Mouse (Mus musculus): ENCODE results near the gene Itsn1. TPM values are rescaled to one million over a fixed set of nuclear protein-coding genes. Genes with fewer than 3 reads are reported as not detected.
A peak's percentile ranks its signal among the peaks of the same experiment; 100 is the strongest.

Gene Itsn1
- total RNA-seq, 2 experiments from 2014 or later: 45.6 to 52.0 TPM

DNA sequence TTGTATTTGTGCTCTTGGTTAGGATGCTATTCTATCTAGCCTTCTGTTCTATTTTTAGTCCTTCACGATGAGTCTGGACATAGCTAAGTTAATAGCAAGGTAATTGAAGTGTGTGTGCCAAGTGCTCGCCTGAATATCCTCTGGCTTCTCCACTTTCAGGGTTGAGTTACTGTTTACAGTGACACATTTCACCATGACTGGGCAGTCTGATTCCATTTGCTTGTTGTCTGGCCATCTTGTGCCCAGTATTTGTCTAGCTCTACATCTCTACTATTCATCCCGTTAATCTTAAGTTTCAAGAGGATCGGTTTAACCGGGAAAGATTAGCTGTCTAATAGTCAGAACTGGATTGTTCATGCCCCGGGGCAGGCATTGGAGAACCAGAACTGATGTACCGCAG is 33.4 kb downstream of the Itsn1 start:
- DNase-seq: no peak

DNA sequence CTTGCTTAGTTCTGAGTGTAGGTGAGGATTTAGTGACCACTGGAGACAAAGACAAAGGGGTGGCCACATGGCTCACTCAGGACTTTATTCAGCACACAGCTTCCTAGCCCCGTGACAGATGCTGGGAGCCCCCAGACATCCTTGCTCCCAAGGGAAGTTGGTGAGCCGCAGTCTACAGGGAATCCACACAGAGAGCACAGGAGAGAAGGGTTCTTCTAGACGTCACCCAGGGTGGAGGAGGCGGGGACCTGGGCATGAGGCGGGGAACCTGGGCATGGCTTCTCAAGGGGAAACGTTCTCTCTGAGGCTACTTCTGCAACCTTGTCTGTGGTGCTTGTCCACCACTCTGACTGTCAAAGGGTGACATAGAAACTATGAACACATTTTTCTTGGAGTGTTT is 34.9 kb downstream of the Itsn1 start:
- DNase-seq: no peak
- intact Hi-C loops (cut with DNase I; ENCODE audit: low total_unique reads): no loop called here

More for the DNA sequence above, 33.4 kb downstream of the Itsn1 start:
- intact Hi-C loops (cut with DNase I; ENCODE audit: low total_unique reads): no loop called here

DNA sequence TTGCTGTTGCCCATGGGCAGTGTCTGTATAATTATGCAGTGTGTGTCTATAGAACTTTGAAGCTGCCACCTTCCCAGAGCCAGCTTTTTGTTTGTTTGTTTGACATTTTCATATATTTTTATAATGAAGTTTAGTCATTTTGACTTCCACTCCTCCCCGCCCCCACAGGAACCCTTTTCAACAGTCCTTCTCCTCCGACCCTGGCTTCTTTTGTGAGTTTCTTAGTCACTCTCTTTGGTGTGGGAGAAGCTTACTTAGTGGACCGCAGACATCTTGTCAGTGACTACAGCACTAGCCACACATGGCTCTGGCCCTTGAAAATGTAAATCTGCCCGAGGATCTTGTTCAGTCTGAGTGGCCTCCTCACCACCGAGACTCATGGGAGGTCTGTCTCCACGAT is 35.3 kb downstream of the Itsn1 start:
- intact Hi-C loops (cut with DNase I; ENCODE audit: low total_unique reads): no loop called here
- no peak for DNase-seq

DNA sequence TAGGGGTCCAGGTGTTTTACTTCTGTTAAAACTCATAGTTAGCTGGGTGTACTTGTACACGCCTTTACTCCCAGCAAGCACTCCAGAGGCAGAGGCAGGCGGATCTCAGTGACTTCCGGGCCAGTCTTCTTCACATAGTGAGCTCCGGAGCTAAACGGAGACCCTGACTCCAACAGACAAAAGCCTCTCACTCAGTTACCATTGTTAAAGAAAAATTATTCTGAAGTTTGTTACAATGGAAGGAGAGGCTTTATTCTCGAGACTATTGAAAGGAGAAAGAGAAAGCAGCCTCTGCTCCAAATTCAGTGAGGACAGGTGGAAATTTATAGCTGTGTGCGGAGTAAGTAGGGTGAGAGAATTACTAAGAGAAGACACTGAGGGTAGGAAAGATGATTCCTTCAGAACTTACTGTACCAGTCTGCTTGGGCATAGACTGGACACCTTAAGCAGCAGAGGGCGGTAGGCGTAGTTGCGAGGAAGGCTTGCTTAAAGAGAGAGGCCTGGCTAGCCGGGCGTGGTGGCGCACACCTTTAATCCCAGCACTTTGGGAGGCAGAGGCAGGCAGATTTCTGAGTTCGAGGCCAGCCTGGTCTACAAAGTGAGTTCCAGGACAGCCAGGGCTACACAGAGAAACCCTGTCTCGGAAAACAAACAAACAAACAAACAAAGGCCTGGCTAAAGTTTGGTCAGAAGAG is 36.2 kb downstream of the Itsn1 start:
- DNase-seq: no peak
- intact Hi-C loops (cut with DNase I; ENCODE audit: low total_unique reads): no loop called here

DNA sequence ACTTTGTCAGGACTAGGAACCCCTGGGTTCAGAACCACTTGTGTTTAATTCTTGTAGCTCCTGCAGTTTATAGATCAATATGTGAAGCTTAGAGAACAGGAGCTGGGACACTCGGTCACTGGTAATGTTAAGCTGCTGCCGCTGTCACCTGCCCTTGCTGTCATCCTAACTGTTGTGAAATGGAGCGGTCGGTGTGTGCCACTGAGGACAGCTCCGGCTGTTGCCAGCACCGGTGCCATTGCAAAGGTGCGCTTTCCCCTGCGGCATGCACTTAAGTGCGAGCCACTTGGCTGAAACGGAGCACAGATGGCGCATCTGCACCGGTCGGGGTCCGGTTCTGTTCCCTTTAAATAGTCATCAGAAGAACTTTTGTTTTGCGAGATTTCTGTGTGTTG is 36.7 kb downstream of the Itsn1 start:
- intact Hi-C loops (cut with DNase I; ENCODE audit: low total_unique reads): no loop called here
- DNase-seq: no peak

DNA sequence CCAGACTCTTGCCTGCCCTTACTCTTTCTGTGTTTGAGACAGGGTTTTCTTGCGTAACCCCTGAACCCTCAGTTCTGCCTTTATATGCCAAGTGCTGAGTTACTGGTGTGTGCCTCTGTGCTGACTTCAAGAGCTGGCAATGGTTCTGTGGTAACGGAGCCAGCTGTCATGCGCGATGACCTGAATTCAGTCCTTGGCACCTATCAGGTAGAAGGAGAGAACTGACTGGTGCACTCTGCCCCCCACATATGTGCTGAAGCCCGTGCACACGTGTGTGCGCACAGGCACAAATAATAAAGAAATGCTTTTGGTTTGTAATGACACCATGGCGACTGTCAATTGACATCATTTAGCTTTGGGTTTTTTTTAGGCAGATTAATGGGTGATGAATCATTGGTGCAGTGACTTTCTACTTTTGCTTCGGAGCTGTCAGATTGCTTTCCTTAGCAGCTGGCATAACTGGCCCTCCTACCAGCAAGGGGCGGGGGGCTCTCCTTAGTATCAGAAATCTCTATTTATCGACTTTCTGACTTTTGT is 38.2 kb downstream of the Itsn1 start:
- peak; percentile 56 for DNase-seq
- intact Hi-C loops (cut with DNase I; ENCODE audit: low total_unique reads): no loop called here

DNA sequence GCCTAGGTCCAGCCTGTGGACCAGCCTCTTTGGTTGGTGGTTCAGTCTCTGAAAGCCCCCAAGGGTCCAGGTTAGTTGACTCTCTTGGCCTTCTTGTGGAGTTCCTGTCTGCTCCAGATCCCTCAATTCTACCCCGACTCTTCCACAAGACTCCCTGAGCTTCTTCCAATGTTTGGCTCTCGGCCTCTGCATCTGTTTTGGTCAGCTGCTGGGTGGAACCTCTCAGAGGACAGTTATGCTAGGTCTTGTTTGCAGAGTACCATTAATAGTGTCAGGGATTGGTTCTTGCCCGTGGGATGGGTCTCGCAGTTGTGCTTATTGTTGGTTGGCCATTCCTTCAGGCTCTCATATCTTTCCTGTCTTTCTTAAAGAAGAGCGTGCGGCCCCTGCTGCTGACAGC is 39.5 kb downstream of the Itsn1 start:
- DNase-seq: peak; percentile 63
- intact Hi-C loops (cut with DNase I; ENCODE audit: low total_unique reads): no loop called here

DNA sequence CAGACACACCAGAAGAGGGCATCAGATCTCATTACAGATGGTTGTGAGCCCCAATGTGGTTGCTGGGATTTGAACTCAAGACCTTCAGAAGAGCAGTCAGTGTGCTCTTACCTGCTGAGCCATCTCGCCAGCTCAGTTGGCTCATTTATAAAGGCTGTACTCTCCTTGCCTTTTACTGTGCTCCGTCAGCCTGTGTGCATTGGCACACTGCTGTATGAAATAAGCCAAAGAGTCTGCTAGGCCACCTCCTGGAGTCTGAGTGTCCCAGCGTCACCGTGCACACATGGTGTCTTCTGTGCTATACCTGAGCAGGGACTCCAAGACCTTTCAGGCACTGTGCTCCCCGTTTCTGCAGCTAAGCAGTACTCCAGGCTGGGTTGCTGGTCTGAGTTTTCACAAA is 40.8 kb downstream of the Itsn1 start:
- DNase-seq: no peak
- intact Hi-C loops (cut with DNase I; ENCODE audit: low total_unique reads): no loop called here

DNA sequence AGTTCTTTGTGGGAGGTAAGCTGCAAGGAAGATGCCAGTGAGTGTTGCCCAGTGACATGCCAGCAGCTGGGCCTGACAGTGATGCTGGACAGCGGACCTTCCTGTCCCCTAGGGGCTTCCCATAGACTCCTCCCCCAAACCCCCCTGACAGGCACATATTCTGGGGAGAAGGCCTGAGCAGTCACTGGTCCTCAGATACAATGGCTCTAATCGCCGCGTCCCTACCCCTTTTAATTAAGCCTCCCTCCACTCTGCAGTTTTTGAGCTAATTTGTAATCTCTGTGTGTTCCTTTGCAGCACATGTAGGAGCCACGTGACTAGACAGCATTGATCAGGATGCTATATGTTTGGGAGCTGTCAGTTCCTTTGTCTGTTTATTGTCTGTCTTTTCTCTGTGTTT is 41.6 kb downstream of the Itsn1 start:
- no peak for DNase-seq
- intact Hi-C loops (cut with DNase I; ENCODE audit: low total_unique reads): no loop called here

DNA sequence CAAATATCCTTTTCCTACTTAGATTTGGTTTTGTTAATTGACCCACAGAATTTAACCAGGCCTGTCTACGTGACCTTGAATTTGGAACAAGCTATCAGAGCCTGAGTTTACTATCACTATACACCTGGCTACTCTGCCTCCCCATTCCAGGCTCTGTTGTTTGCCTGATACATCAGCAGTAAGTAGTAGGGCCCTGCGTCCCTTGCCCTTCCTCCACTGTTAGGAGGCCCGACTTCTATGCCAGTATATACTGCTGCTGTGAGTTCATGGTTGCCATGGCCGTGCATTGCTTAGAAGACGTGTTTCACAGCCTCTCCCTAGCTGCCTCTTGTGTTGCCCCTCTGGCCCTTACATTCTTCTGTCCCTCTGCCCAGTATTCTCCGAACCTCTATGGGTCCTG is 42.3 kb downstream of the Itsn1 start:
- DNase-seq: no peak
- intact Hi-C loops (cut with DNase I; ENCODE audit: low total_unique reads): no loop called here

DNA sequence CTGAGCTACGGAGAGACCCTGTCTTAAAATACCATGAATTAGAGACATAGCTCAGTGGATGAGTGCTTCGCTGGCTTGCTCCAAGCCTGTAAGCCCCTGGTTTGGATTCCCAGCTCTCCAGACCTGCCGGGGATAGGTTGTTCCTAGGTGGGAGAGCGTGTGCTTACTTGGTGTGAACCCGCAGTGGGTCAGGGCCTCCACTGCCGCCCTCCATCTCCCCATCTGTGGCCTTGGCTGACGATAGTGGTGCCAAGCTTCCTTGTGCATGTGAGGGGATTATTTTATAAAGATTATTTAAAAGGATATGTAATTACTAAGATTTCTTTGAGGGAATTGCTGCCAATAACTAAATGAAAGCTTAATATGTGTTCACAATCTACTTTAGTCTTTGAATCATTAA is 43.5 kb downstream of the Itsn1 start:
- DNase-seq: no peak
- intact Hi-C loops (cut with DNase I; ENCODE audit: low total_unique reads): no loop called here

DNA sequence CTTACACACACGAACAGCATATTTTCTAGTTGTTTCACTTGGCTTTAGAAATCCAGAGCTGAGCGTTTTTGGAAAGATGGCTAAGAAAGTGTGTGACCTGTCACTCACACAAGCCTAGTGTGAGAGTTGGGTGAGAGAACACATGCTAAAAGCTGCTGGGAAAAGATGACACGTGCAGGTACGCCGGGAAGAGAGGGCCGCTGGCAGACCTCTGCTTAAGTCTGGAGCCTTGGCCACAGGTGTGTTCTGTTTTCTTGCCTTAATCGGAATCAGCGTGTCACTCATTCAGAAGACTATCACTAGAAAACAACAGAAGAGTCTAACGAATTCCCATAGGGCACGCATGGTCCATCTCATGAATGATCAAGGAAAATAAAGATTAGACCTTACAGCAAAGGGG is 50.5 kb downstream of the Itsn1 start:
- DNase-seq: no peak
- intact Hi-C loops (cut with DNase I; ENCODE audit: low total_unique reads): no loop called here

DNA sequence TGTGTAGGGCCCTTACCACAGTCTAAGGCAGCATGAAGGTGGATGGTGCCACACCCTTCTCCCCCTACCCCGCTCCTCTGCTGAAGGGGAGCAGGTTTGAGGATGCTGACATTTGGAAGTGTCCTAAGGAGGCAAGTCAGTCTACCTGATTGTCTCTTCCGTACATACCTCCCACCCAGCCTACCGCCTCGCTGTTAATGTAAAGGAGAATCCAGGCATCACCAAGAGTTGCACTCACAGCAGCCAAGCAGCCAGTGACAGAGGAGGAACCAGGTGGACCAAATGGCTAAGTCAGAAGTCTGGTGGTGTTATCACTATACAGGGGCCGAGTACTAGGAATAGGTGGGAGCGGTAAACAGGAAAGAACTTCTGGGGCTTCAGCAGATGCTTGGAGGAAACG is 51.1 kb downstream of the Itsn1 start:
- no peak for DNase-seq
- intact Hi-C loops (cut with DNase I; ENCODE audit: low total_unique reads): no loop called here

DNA sequence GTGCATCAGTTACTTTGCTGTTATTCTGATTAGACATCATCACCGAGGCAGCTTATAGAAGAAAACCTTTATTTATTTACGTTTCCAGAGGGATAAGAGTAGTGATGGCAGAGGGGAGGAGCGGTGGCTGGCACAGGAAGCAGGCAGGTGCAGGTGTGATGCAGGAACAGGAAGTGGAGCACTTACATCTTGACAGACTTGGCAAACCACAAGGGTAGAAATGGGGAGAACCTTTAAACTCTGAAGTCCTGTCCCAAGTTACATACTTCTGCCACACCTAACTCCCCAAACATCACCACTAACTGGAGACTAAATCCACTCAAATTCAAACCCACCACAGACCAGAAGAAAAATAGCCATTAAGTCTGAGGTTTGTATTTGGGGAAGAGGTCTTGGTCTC is 51.7 kb downstream of the Itsn1 start:
- intact Hi-C loops (cut with DNase I; ENCODE audit: low total_unique reads): no loop called here
- DNase-seq: no peak

DNA sequence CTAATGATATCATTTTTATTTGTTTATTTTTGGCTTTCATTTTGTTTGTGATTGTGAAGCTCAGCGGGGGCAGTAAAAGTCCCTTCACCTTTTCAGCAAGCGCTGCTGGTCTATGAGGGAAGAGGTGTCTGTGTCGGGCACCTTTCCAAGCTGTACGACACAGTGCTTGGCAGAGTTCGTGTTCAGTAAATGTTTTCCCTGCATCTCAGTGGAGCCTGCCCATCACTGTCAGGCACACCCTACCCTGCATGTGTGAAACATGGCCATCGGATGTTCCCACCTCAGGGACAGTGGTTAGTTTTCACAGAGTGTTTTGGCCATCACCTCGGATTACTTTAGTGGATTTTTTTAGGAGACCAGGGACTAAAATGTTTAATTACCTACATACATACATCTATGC is 54.1 kb downstream of the Itsn1 start:
- intact Hi-C loops (cut with DNase I; ENCODE audit: low total_unique reads): no loop called here
- no peak for DNase-seq

DNA sequence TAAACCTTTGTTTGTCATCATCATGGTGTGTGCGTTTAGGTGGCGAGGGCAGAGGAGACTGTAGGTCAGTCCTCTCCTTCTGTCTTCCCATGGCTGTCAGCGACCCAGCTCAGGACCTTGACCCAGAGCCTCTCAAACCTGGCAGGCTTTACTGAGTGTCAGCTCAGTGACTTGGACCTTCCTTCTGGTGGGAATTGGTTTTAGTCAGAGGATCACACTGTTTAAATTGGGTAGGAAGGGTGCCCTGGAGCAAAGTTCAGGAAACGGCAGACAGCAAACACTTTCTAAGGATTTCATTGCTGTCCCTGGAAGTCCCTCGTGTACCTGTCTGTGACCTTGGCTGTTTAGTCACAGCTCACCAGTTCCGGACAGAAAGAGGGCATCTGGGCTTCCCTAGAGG is 55.2 kb downstream of the Itsn1 start:
- intact Hi-C loops (cut with DNase I; ENCODE audit: low total_unique reads): no loop called here
- DNase-seq: no peak

DNA sequence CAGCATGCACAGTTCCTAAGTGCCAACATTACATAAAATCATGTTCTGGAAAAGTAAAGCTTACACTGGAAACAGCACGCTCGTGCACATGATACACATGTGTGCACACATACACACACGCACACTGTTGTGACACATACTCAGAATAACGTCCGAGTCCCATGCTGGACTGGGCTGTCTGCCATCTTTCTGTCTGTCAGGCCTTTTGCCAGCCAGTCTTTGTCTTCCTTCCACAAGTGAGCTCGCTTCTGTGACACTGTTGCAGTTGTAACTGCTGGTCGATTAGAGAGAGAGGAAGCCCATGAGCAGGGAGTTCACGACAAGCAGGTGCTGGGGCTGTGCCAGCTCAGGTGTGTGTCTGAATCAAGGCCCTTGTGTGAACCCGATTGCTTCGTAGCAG is 57.3 kb downstream of the Itsn1 start:
- intact Hi-C loops (cut with DNase I; ENCODE audit: low total_unique reads): no loop called here
- no peak for DNase-seq

DNA sequence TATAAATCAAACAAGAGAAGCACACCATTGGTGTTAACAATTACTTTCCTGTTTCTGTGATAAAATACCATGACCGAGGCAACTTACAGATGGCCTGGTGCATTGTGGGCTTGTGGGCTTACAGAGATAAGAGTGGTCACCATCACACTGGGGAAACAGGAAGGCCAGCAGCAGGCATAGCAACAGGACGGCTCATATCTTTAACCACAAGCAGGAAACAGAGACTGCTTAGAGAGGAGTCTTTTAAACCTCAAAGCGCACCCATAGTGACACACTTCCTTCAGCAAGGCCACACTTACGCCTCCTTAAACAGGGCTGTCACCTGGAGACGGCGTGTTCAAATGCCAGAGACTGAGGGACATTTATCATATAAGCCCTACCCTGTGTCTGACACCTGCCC is 60.6 kb downstream of the Itsn1 start:
- DNase-seq: no peak
- intact Hi-C loops (cut with DNase I; ENCODE audit: low total_unique reads): no loop called here

DNA sequence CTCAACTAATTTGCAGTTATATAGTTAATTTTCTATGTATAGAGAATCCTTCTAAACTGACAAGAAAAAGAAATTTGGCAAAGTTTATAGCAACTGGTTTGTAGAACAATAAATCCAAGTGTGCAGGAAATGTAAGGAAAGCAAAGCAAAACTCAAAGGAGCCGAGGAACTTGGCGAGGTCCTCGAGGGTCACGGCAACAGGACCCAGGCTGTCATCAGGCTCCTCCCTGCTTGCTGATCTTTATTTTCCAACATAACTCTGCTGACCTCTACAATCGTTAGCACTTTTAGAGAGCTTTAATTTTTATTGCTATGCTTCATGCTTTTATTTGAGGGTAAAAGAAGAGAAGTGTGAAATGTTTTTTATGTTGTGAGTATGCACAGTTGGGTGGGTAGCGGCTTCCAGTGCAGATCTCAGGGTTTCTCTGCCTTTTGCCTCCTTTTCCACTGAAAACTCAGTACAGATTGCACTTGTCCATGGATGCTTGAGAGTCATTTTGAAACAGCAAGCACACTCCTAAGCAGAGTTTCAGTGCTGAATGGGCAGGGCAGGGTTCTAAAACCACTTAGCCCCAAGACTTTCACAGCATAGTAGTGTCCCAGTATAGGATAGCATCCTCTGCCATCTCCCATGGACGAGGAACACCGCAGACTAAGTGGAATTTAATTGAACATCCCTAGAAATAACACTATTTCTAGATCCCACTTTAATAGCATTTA is 63.6 kb downstream of the Itsn1 start:
- intact Hi-C loops (cut with DNase I; ENCODE audit: low total_unique reads): no loop called here

DNA sequence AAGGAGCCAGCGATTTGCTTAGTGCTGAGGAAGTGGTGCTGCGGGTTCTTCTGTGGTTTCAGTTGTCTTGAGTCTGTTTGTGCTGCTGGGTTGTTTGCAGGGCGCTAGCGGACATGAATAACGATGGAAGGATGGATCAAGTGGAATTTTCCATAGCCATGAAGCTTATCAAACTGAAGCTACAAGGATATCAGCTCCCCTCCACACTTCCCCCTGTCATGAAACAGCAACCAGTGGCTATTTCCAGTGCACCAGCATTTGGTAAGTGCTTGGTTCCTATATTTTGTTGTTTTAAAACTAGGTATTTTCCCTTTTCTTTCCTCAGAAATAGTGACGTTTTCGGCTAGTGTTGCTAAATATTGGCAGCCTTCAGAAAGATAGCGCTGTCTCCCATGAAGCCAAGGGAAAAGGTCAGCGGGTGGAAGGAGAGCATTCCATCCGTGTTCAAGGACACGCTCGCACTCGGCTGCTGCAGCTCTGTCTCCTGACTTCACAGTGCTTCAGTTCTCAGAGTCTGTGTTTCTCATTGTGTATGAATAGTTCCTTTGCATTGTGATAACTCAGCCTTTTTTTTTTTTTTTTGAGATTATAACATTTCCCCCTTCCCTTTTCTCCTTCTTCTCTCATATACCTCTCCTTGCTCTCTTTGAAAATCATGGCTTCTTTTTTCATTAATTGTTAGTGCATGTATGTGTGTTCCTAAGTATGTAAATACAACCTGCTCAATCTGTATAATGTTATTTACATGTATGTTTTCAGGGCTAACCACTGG is 64.6 kb downstream of the Itsn1 start:
- no peak for DNase-seq
- intact Hi-C loops (cut with DNase I; ENCODE audit: low total_unique reads): no loop called here

More for the DNA sequence above, 63.6 kb downstream of the Itsn1 start:
- DNase-seq: no peak

DNA sequence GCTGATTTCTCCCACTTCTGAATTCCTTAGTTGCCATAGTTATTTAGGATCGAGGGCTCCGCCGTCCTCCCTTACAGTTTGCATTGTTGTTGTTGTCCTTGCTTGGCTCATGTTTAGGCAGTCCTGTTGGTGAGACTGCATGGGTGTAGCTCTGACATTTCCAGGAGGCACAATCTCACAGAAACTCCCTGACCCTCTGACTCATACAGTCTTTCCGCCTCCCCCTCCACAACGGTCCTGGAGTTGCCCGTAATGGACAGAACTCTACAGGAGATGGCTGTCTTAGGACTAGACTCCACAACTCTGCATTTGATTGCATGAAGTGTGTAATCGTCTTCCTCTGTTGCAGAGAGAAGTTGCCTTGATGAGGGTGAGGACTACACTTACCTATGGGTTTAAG is 65.2 kb downstream of the Itsn1 start:
- DNase-seq: no peak
- intact Hi-C loops (cut with DNase I; ENCODE audit: low total_unique reads): no loop called here

All from gastrocnemius, postnatal 14 days (tissue).